Mouse (Mus musculus) ES-CJ7 (cell line): ENCODE data around the gene Epha6.

Experiments used
- DNase-seq: peaks from one replicate; pipeline ENCODE4 v3.0.0; 2011; ENCODE audit warnings: low read depth, low spot score

Epha6 gene

GRCm38 (mm10) chr16:60264719-60265508, 340.4 kb downstream of the Epha6 start:
- DNase-seq = no peak

GRCm38 (mm10) chr16:60258151-60258635, 347.1 kb downstream of the Epha6 start:
- no peak for DNase-seq

GRCm38 (mm10) chr16:60257623-60258022, 347.7 kb downstream of the Epha6 start:
- DNase-seq = no peak

GRCm38 (mm10) chr16:60257044-60257443, 348.3 kb downstream of the Epha6 start:
- DNase-seq = no peak

GRCm38 (mm10) chr16:60239356-60240190, 365.8 kb downstream of the Epha6 start:
- no peak for DNase-seq

GRCm38 (mm10) chr16:60233985-60234766, 371.2 kb downstream of the Epha6 start:
- no peak for DNase-seq

- DNase-seq = no peak
Observed at GRCm38 (mm10) chr16:60232982-60233381, 372.3 kb downstream of the Epha6 start.

GRCm38 (mm10) chr16:60209151-60209550, 396.2 kb downstream of the Epha6 start:
- DNase-seq = no peak

- DNase-seq = no peak
Observed at GRCm38 (mm10) chr16:60175580-60175979, 429.8 kb downstream of the Epha6 start.

GRCm38 (mm10) chr16:60152439-60152838, 452.9 kb downstream of the Epha6 start:
- DNase-seq = no peak

GRCm38 (mm10) chr16:60144370-60144769, 461.0 kb downstream of the Epha6 start:
- DNase-seq = no peak

GRCm38 (mm10) chr16:60121435-60121834, 483.9 kb downstream of the Epha6 start:
- peak; percentile 5 for DNase-seq

- no peak for DNase-seq
Observed at GRCm38 (mm10) chr16:60102210-60102609, 503.1 kb downstream of the Epha6 start.

- no peak for DNase-seq
Observed at GRCm38 (mm10) chr16:60095333-60095732, 510.0 kb downstream of the Epha6 start.

- no peak for DNase-seq
Observed at GRCm38 (mm10) chr16:60086976-60087375, 518.4 kb downstream of the Epha6 start.

- DNase-seq = peak; percentile 4
Observed at GRCm38 (mm10) chr16:60070457-60071112, 534.7 kb downstream of the Epha6 start.

- no peak for DNase-seq
Observed at GRCm38 (mm10) chr16:60043809-60044208, 561.5 kb downstream of the Epha6 start.

GRCm38 (mm10) chr16:60028381-60028780, 577.0 kb downstream of the Epha6 start:
- DNase-seq = no peak

- DNase-seq = no peak
Observed at GRCm38 (mm10) chr16:60006857-60007568, 598.3 kb downstream of the Epha6 start.

GRCm38 (mm10) chr16:59969816-59970215, 635.5 kb downstream of the Epha6 start:
- no peak for DNase-seq

- DNase-seq = no peak
Observed at GRCm38 (mm10) chr16:59955731-59956130, 649.6 kb downstream of the Epha6 start.
